Mouse (Mus musculus): ENCODE data around the gene Tfpi. TPM values are rescaled to one million over a fixed set of nuclear protein-coding genes. Genes with fewer than 3 reads are reported as not detected.

The Tfpi gene
- polyA plus RNA-seq, 2 experiments = 10.4 to 15.1 TPM

DNA sequence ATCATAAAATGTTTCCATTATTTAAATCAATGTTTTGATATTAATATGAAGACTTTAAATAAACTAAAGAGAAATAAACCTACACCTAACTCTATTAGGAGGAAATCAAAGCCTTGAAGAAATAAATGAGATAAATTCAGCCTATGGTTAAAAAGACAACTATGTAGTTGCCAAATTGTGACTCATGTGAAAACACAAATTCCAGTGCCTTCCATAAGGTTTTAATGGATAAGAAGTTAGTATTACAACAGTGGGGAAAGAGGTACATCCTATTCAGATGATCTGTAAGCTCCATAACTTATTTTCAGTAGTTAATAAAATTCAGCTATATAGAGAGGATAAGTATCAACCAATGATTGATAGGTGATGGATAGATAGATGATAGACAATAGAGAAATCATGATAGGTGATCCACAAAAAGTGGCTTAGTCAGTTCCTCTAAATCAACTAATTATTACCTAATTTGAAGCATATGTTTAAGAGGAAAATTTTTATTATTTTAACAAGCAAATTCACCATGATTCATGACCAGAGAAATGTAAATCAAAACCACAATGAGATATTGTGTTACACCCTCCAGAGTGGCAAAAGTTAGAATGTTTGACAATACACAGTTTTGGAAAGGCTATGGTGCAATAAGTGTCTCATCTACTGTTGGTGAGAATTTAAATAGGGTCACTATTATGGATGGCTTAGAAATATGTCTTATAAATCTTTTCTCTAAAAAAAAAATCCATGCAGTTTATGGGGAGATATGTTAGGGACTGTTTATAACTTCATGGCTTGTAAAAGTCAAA is 66.6 kb downstream of the Tfpi start:
- TF ChIP-seq EP300 (IDR thresholded peaks at IDR 0.05; ENCODE audit: low read depth) (no peak), CTCF (IDR thresholded peaks at IDR 0.05; ENCODE audit: low read depth) (no peak)
- H3K4me2 ChIP-seq (ENCODE audit: low read depth) = no peak overlapping the region

DNA sequence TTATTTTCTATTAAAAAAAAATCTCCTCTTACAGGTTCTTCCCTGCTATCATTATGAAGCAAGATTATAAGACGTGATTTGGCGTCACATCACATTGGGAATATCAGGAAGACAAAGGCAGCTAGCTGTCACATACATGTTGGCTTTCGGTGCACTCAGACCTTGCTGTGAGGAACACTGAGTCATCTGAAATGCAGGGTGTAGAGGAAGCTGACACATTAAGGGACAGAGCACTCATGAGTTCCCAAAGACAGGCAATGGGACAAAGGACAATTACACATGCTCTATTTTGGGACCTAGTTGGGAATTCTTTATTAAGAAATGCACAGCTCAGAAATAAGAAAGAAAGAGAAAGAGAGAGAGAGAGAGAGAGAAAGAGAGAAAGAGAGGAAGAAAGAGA is 71.7 kb downstream of the Tfpi start:
- Histone ChIP-seq H3K36me3 (replicated peaks; ENCODE audit: control insufficient read depth, insufficient read depth, low read depth) (no peaks in the 10 kb centered on the region), H3K9ac (replicated peaks) (no peak overlapping the region), H3K9me3 (ENCODE audit: control insufficient read depth, low read length) (no peaks in the 10 kb centered on the region), H3K4me3 (ENCODE audit: insufficient read depth in 1 of 2, low read depth in 2 of 2, low read length in 2 of 2) (no peak overlapping the region), H3K4me2 (ENCODE audit: low read depth) (no peak overlapping the region), H3K27me3 (ENCODE audit: control insufficient read depth, insufficient read depth, low read length) (no peaks in the 10 kb centered on the region), H3K27ac (no peak overlapping the region), H3K4me1 (replicated peaks; ENCODE audit: control insufficient read depth in 2 of 2, insufficient read depth in 2 of 2, low read length in 1 of 2) (no peaks in the 10 kb centered on the region)
- TF ChIP-seq CTCF (IDR thresholded peaks at IDR 0.05; ENCODE audit: low read depth) = no peak
- TF ChIP-seq EP300 (IDR thresholded peaks at IDR 0.05; ENCODE audit: low read depth) = no peak
- ATAC-seq (ENCODE audit: insufficient read depth) (no peak), DNase-seq (ENCODE audit: low read depth in 3 of 3, low spot score in 3 of 3) (no peak)
- WGBS (ENCODE audit: insufficient replicate concordance) = 59% methylated on average over 3 of the region's 3 CpGs

More for the DNA sequence above, 66.6 kb downstream of the Tfpi start:
- H3K4me3 ChIP-seq (ENCODE audit: insufficient read depth in 1 of 2, low read depth in 2 of 2, low read length in 2 of 2) = no peak overlapping the region
- no peaks in the 10 kb centered on the region for H3K9me3 ChIP-seq (ENCODE audit: control insufficient read depth, low read length)
- ATAC-seq (ENCODE audit: insufficient read depth) = no peak
- no peak overlapping the region for H3K9ac ChIP-seq (replicated peaks)
- H3K27ac ChIP-seq = no peak overlapping the region
- no peaks in the 10 kb centered on the region for H3K4me1 ChIP-seq (replicated peaks; ENCODE audit: control insufficient read depth in 2 of 2, insufficient read depth in 2 of 2, low read length in 1 of 2)
- H3K27me3 ChIP-seq (ENCODE audit: control insufficient read depth, insufficient read depth, low read length) = no peaks in the 10 kb centered on the region
- H3K36me3 ChIP-seq (replicated peaks; ENCODE audit: control insufficient read depth, insufficient read depth, low read depth) = no peaks in the 10 kb centered on the region
- DNase-seq (ENCODE audit: low read depth in 3 of 3, low spot score in 3 of 3) = no peak

DNA sequence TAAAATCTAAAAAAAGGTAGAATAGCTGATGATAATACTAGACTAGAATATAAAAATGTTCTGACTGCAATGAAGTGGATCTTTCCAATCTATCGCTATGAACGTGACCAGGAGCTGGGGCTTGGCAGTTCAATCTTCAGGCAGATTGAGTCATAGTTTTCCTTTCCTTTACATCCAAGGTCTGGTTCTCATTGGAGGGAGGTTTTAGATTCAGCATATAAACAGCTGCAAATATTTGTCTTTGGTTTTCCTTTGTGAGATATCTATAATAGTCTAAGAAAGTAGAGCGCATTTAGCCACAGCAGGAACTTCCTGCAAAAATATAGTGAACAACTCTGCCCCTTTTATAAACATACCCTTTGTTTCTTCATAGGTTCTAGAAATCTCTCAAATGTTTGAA is 73.9 kb downstream of the Tfpi start:
- no peaks in the 10 kb centered on the region for H3K9me3 ChIP-seq (ENCODE audit: control insufficient read depth, low read length)
- no peak overlapping the region for H3K4me2 ChIP-seq (ENCODE audit: low read depth)
- no peak overlapping the region for H3K9ac ChIP-seq (replicated peaks)
- H3K4me1 ChIP-seq (replicated peaks; ENCODE audit: control insufficient read depth in 2 of 2, insufficient read depth in 2 of 2, low read length in 1 of 2) = no peaks in the 10 kb centered on the region
- H3K27ac ChIP-seq = no peak overlapping the region
- TF ChIP-seq CTCF (IDR thresholded peaks at IDR 0.05; ENCODE audit: low read depth) (no peak), EP300 (IDR thresholded peaks at IDR 0.05; ENCODE audit: low read depth) (no peak)
- 83% methylated on average over 3 of the region's 3 CpGs for WGBS (ENCODE audit: insufficient replicate concordance)
- no peaks in the 10 kb centered on the region for H3K36me3 ChIP-seq (replicated peaks; ENCODE audit: control insufficient read depth, insufficient read depth, low read depth)
- ATAC-seq (ENCODE audit: insufficient read depth) (no peak), DNase-seq (ENCODE audit: low read depth in 3 of 3, low spot score in 3 of 3) (no peak)
- H3K4me3 ChIP-seq (ENCODE audit: insufficient read depth in 1 of 2, low read depth in 2 of 2, low read length in 2 of 2) = no peak overlapping the region
- H3K27me3 ChIP-seq (ENCODE audit: control insufficient read depth, insufficient read depth, low read length) = no peaks in the 10 kb centered on the region

DNA sequence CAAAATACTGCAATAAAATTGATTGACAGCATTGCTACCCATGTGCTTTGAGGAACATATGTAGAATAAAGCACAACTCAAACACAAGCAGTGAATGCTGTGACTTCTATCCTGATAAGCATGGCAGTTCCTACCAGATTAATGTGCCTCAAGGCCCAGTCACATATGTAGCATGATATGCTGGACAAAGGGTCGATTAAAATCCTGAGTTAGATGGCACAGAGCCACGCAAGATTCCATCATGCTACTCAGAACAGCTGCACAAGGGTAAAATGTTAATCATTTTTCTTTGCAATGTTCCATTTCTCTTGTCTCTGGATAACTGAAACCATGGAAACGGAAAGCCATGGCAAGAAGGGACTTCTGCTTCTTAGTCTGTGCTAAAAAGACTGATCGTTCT is 80.0 kb downstream of the Tfpi start:
- ATAC-seq (ENCODE audit: insufficient read depth) (no peak), DNase-seq (ENCODE audit: low read depth in 3 of 3, low spot score in 3 of 3) (no peak)
- no peaks in the 10 kb centered on the region for H3K36me3 ChIP-seq (replicated peaks; ENCODE audit: control insufficient read depth, insufficient read depth, low read depth)
- H3K27ac ChIP-seq = no peak overlapping the region
- TF ChIP-seq CTCF (IDR thresholded peaks at IDR 0.05; ENCODE audit: low read depth) = no peak
- no peak for TF ChIP-seq EP300 (IDR thresholded peaks at IDR 0.05; ENCODE audit: low read depth)
- H3K9ac ChIP-seq (replicated peaks) = no peak overlapping the region
- WGBS (ENCODE audit: insufficient replicate concordance) = 71% methylated on average over 4 of the region's 4 CpGs
- no peaks in the 10 kb centered on the region for H3K9me3 ChIP-seq (ENCODE audit: control insufficient read depth, low read length)
- H3K4me1 ChIP-seq (replicated peaks; ENCODE audit: control insufficient read depth in 2 of 2, insufficient read depth in 2 of 2, low read length in 1 of 2) = peaks cover 0 to 6% of the 10 kb centered on the region in 2 experiments; a peak in 2 of 4 replicates
- no peaks in the 10 kb centered on the region for H3K27me3 ChIP-seq (ENCODE audit: control insufficient read depth, insufficient read depth, low read length)
- no peak overlapping the region for H3K4me3 ChIP-seq (ENCODE audit: insufficient read depth in 1 of 2, low read depth in 2 of 2, low read length in 2 of 2)
- H3K4me2 ChIP-seq (ENCODE audit: low read depth) = no peak overlapping the region

DNA sequence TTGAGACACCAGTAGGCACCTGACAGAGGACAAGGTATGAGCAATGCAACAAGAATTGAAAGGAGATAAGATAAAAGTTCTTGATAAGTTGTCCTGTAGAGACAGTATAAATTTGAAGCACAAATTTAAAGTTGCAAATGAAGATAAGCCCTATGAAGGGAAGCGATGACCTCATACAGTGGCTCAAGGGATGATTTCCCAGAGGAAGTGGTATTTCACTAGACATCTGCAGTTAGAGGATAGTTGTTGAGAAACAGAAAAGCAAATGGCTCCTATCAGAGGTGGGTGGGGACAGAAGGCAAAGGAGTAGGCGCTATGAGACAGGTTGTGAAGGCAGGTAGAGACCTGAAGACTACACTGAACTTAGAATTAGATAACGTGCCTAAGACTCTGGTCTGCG is 83.3 kb downstream of the Tfpi start:
- H3K4me3 ChIP-seq (ENCODE audit: insufficient read depth in 1 of 2, low read depth in 2 of 2, low read length in 2 of 2) = no peak overlapping the region
- no peaks in the 10 kb centered on the region for H3K36me3 ChIP-seq (replicated peaks; ENCODE audit: control insufficient read depth, insufficient read depth, low read depth)
- no peak overlapping the region for H3K4me2 ChIP-seq (ENCODE audit: low read depth)
- H3K27me3 ChIP-seq (ENCODE audit: control insufficient read depth, insufficient read depth, low read length) = no peaks in the 10 kb centered on the region
- TF ChIP-seq EP300 (IDR thresholded peaks at IDR 0.05; ENCODE audit: low read depth) = no peak
- TF ChIP-seq CTCF (IDR thresholded peaks at IDR 0.05; ENCODE audit: low read depth) = no peak
- DNase-seq (ENCODE audit: low read depth in 3 of 3, low spot score in 3 of 3) (no peak), ATAC-seq (ENCODE audit: insufficient read depth) (no peak)
- peaks cover 0 to 6% of the 10 kb centered on the region in 2 experiments; a peak in 2 of 4 replicates for H3K4me1 ChIP-seq (replicated peaks; ENCODE audit: control insufficient read depth in 2 of 2, insufficient read depth in 2 of 2, low read length in 1 of 2)
- no peak overlapping the region for H3K9ac ChIP-seq (replicated peaks)
- no peak overlapping the region for H3K27ac ChIP-seq
- 53% methylated on average over 4 of the region's 4 CpGs for WGBS (ENCODE audit: insufficient replicate concordance)
- H3K9me3 ChIP-seq (ENCODE audit: control insufficient read depth, low read length) = no peaks in the 10 kb centered on the region
